Mouse (Mus musculus) cerebellum, adult 2 months (tissue): ENCODE measurements at regions not wholly inside any gene's neighbourhood (a gene's known extent, or its start where the extent isn't known, plus 50 kb on each side); places are given as distances from the start of the nearest gene placed in this dataset.

ENCODE experiments used
- DNase-seq, 2 experiments: peaks; one replicate each; pipeline ENCODE4 v3.0.0; 2021
- H3K27ac ChIP-seq: fragments of 200-500 bp; 2 replicates; pipeline ENCODE4 v1.5.1; 2012; ENCODE audit warnings: low read length, control low read depth, inconsistent platforms; ENCODE audit not compliant: insufficient read depth
- H3K27me3 ChIP-seq: fragments of 200-500 bp; 2 replicates; pipeline ENCODE4 v1.6.1; 2012; ENCODE audit warnings: inconsistent platforms, mild to moderate bottlenecking, low read length, moderate library complexity; ENCODE audit not compliant: control insufficient read depth, insufficient read depth
- H3K4me1 ChIP-seq: fragments of 200-500 bp; 2 replicates; pipeline ENCODE4 v1.6.1; 2011; ENCODE audit warnings: low read length; ENCODE audit not compliant: control insufficient read depth, insufficient read depth
- H3K4me3 ChIP-seq: fragments of 200-500 bp; replicated peaks from 2 replicates; pipeline ENCODE3; 2011; ENCODE audit warnings: mild to moderate bottlenecking, low read depth, low read length, control low read depth; ENCODE audit not compliant: insufficient read depth
- CTCF ChIP-seq: fragments of 200-500 bp; IDR thresholded peaks from 2 replicates; pipeline ENCODE4 v1.5.1; 2011; ENCODE audit warnings: low read depth, mild to moderate bottlenecking, control low read depth, low read length, moderate library complexity, borderline replicate concordance; ENCODE audit not compliant: insufficient read depth
- POLR2A ChIP-seq: fragments of 200-500 bp; IDR thresholded peaks from 2 replicates; pipeline ENCODE4 v1.6.1; 2011; ENCODE audit warnings: low read length, control low read depth, borderline replicate concordance; ENCODE audit not compliant: insufficient read depth
- WGBS: fragments of 180-500 bp; shearing (Covaris S2); methylation state at CpG from one replicate; pipeline ENCODE4 v1.1.7; 2018; 5-methylcytosine and 5-hydroxymethylcytosine counted together

DNA sequence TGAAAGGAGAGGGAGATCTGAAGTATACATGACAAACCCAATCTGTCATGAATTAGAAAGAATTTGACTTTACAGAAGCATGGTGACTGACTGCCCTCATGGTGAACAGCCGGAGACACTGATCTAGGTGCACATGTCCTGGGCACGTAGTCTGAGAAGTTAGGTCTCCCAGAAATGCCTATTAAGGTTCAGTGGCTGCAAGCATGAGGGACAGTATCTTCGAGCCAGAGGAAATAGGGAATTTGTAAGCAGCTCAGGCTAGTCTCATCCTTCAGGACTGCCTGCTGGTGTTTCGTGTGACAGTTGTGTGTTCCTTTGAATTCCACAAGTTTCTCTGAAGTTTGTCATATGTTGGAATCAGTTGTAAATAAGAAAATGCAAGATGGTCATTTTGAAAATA lies 189.2 kb upstream of the Ttc29 start:
- Histone ChIP-seq H3K4me3 (no peak overlapping the region), H3K4me1 (no peaks in the 10 kb centered on the region), H3K27me3 (no peaks in the 10 kb centered on the region), H3K27ac (no peak overlapping the region)
- DNase-seq, result no peak
- TF ChIP-seq CTCF, result no peak
- no peak for TF ChIP-seq POLR2A
- WGBS, result 70% methylated on average over 4 of the region's 4 CpGs

DNA sequence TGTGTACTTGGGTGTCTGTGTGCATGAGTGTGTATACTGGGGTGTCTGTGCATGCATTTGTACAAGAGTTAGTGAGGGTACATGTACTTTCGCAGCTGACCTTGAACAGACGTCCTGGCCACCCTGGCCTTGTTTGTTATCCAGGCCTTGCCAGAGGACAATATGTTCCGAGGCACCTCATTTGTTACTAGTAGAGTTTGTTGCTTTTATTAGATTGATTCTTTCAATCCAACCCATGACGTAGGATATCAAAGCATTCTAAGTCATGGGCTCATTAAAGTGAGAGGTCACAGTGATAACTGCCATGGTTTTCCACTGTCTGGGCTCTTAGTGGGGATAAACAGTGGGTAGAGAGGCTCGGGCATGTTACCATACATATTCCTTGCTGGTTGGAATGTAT lies 188.1 kb upstream of the Ttc29 start:
- no peak for DNase-seq
- Histone ChIP-seq H3K27ac (no peak overlapping the region), H3K4me1 (no peaks in the 10 kb centered on the region), H3K4me3 (no peak overlapping the region), H3K27me3 (no peaks in the 10 kb centered on the region)
- WGBS, result 86% methylated on average over 5 of the region's 5 CpGs
- TF ChIP-seq POLR2A (no peak), CTCF (no peak)

DNA sequence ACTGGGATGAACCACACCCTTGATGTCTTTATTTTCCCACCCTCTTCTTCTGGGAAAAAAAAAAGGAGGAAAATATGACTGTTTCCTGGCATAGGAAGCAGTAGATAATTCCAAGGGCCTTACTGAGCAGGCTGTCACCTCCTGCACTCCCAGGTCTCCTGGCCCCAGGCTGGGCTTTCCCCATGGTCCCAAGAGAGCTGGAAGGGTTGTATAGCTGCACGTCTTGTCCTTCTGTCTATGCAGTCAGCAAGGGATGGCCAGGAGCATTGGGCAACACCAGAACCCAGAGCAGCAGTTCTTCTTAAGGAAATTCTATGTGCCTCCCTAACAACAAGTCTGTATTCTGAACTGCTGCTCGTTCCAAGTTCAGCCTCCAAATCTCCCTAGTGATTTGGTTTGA lies 185.7 kb upstream of the Ttc29 start:
- TF ChIP-seq POLR2A (no peak), CTCF (no peak)
- Histone ChIP-seq H3K4me1 (no peaks in the 10 kb centered on the region), H3K27ac (no peak overlapping the region), H3K27me3 (no peaks in the 10 kb centered on the region), H3K4me3 (no peak overlapping the region)
- no peak for DNase-seq
- WGBS, result 64% methylated on average over 2 of the region's 2 CpGs

DNA sequence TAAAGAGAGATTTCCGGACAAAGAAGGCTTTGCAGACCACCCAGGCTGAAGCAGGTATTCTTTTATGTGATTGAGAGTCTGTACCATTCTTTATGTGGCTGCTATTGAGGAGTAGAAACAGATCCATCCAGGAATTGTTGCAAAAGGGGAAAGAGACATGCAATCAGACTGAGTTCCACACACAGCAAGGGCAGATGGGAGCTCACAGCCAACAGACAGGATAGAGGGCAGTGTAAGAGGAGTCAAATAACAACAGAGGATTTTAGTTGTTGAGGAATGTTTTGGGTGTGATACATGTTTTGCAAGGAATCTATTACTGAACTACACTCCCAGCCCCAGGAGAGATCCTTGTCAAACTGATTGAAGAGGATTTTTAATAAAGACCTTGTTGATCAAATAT lies 184.2 kb upstream of the Ttc29 start:
- DNase-seq, result no peak
- Histone ChIP-seq H3K4me3 (no peak overlapping the region), H3K27me3 (no peaks in the 10 kb centered on the region), H3K4me1 (no peaks in the 10 kb centered on the region), H3K27ac (no peak overlapping the region)
- TF ChIP-seq CTCF (no peak), POLR2A (no peak)
- WGBS, result 87% methylated on average over 1 of the region's 1 CpGs

DNA sequence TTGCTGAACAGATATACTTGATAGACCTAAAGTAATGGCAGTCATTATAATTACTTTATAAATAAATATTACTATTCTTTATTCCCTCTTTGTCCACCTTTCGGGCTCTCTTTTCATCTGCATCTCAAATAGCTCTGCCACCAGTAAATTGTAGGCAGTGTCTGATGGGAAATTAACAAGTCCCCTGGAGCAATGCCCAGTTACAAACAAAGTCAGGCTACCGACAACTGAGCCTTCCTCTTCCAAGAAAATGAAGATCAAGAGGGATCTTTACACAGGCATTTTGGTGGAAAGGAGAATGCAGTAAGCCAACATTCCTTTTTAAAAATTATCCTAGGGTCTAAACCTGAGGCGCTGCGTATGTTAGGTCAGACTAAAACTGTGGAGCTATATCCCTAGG lies 181.3 kb upstream of the Ttc29 start:
- Histone ChIP-seq H3K27me3 (no peaks in the 10 kb centered on the region), H3K4me1 (no peaks in the 10 kb centered on the region), H3K27ac (no peak overlapping the region), H3K4me3 (no peak overlapping the region)
- TF ChIP-seq CTCF (no peak), POLR2A (no peak)
- DNase-seq, result no peak
- WGBS, result 68% methylated on average over 4 of the region's 4 CpGs

DNA sequence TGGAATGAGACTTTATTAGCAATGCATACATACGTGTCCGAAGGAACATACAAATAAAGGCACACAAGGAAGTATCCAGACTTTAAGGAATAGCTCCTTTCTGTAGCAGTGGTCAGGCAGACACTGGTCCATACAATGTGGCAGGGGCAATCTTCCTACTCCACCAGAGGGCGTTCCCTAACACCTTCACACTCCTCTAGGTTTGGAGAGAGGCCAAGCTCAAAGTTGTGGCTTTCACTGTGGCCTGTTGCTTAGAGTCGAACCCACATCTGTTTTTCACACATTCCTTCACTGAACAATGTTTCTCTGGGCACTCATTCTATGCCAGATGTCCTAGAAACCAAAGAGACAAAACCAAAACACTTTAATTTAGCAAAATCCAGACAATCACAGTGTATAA lies 178.4 kb upstream of the Ttc29 start:
- no peak overlapping the region for H3K27ac ChIP-seq
- H3K4me1 ChIP-seq, result no peaks in the 10 kb centered on the region
- no peak overlapping the region for H3K4me3 ChIP-seq
- 79% methylated on average over 4 of the region's 4 CpGs for WGBS
- no peaks in the 10 kb centered on the region for H3K27me3 ChIP-seq
- DNase-seq, result no peak
- no peak for TF ChIP-seq CTCF
- no peak for TF ChIP-seq POLR2A

DNA sequence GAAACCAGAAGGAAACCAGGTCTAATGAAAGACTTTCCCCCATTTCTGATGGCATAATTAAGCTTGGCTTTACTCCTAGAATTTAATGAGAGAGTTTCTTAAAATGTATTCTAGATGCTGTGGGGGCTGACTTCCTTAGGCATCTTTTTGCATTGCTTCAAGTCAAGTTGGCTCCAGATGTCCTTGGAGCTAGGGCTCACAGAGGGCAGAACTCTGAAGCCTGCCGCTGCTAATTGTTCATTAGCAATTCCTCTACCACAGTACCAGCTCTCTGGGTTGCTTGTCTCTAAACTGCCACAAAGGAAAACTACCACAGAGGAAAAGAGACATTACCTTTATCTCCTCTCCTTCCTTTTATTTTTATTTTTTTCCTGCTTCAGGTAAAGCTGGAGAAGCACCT lies 175.9 kb upstream of the Ttc29 start:
- DNase-seq, result no peak
- no peaks in the 10 kb centered on the region for H3K4me1 ChIP-seq
- WGBS, result 56% methylated on average over 1 of the region's 1 CpGs
- no peak for TF ChIP-seq CTCF
- no peak for TF ChIP-seq POLR2A
- no peaks in the 10 kb centered on the region for H3K27me3 ChIP-seq
- H3K4me3 ChIP-seq, result no peak overlapping the region
- H3K27ac ChIP-seq, result no peak overlapping the region

DNA sequence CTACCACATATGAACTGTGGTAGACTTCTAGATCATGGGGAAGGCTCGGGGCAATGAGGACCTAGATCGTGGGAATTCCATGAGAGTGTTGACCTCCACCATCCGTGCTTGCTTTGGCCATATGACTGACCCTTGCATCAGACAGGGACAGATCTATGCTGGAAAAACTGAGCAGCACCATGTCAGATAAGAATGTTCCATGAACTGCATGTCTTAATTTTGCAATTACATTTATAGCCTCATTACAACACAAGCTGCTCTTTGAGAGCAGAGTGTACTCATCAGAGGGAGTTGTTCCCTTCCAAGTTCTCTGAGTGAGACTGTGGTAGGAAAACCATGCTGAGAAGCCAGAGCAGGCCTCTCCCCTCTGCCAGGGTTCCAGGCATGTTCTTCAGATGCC lies 166.4 kb upstream of the Ttc29 start:
- Histone ChIP-seq H3K4me1 (no peaks in the 10 kb centered on the region), H3K27ac (no peak overlapping the region), H3K4me3 (no peak overlapping the region), H3K27me3 (no peaks in the 10 kb centered on the region)
- DNase-seq, result no peak
- 80% methylated on average over 3 of the region's 3 CpGs for WGBS
- TF ChIP-seq POLR2A, result no peak
- no peak for TF ChIP-seq CTCF

DNA sequence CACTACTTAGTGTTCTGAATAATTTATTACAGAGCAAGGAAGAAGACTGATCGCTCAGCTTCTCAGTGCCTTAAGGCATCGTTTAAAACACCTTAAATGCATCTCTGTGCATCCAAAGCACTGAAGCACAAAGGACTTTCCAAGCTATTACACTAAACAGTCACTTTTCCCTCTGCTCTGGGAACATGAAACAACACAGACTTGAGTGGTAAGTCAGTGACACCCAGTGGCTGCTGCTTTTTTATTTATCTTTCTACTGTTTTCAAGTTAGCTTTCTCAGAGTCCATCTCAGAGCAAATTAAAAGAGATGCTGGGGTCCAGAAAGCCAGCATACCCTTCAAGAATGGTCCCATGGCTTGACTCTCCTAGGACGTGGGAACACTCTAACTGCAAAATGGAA lies 162.3 kb upstream of the Ttc29 start:
- no peak for TF ChIP-seq CTCF
- no peak for TF ChIP-seq POLR2A
- DNase-seq, result no peak
- no peaks in the 10 kb centered on the region for H3K4me1 ChIP-seq
- WGBS, result 83% methylated on average over 3 of the region's 3 CpGs
- H3K4me3 ChIP-seq, result no peak overlapping the region
- H3K27me3 ChIP-seq, result no peaks in the 10 kb centered on the region
- no peak overlapping the region for H3K27ac ChIP-seq
